Mouse (Mus musculus) thymus, postnatal 0 days (tissue): Measurements from ENCODE around the gene Kank1. TPM values are rescaled to one million over a fixed set of nuclear protein-coding genes. Genes with fewer than 3 reads are reported as not detected.

Experiments
- DNase-seq: peaks from one replicate; pipeline ENCODE4 v3.0.0-alpha.2; 2015; ENCODE audit warnings: low spot score
- polyA plus RNA-seq: library from polyadenylated mRNA; unstranded; fragments of >200 nt; fragmentation: Nextera tagmentation; extraction: Ambion mirVana; gene quantifications from 2 replicates; pipeline ENCODE4 v1.2.1, GENCODE M21; 2015

Kank1 gene
- polyA plus RNA-seq, 1 experiment from 2014 or later, result 3.7 TPM

GRCm38 (mm10) chr19:25251610-25252140 is 14.9 kb downstream of the Kank1 start:
- DNase-seq, result no peak

GRCm38 (mm10) chr19:25253198-25253597 is 16.4 kb downstream of the Kank1 start:
- no peak for DNase-seq

- DNase-seq, result no peak
Measured at GRCm38 (mm10) chr19:25253628-25254027, 16.9 kb downstream of the Kank1 start.

- DNase-seq, result no peak
Measured at GRCm38 (mm10) chr19:25258321-25258720, 21.5 kb downstream of the Kank1 start.

DNA sequence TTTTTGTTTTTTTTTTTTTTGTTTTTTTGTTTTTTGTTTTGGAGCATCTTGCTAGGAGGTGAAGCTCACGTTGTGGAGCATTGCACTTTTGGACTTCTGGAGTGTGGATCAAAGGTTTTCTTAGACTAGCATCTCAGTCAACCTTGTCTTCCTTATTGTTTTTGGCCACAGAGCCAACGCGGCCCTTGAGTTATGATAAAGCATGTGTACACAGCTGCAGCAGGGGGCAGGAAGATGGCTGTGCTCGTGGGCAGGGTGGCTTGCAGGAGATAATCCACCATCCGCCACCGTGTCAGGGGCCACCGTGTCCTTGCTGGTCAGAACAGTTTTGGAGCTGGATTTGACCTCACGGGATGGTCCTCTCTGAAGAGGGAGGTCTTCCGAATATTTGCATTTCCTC is 29.4 kb downstream of the Kank1 start:
- DNase-seq, result no peak

DNA sequence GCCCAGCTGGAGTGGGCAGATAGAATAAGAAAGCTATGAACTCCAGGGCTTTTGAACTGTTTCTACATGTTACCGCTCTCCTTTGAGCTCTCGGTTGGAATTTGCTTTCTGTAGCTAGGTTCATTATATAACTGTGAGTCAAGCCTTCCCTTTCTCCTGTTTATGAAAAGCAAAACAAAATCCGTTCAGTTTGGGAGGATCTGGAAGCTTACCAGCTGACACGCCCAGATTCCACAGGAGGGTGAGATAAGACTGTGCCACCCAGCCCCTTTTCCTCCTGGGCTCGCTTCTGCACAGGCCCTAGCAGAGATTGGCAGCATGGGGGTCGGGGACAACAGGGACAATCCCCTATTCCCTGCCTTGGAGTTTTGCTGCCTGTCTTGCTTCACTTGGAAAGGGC is 30.5 kb downstream of the Kank1 start:
- no peak for DNase-seq

DNA sequence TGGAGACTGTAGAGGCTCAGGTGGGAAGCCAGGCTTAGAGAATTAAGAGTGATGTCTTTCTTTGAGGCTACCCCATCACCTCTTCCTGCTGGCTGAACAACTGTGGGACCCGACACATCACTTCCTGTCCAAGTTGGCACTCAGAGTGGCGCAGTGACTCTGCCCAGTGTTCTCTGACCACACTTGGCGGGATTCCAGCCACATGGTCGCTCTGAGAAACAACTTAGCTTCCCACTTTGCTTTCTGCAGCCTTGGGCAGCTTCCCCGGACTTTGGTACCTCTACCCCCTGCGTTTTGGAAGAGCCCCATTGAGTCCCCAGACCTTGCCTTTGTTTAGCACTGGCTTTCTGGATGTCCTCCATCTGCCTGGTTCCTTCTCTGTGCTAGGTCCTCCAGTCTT is 31.8 kb downstream of the Kank1 start:
- DNase-seq, result no peak

DNA sequence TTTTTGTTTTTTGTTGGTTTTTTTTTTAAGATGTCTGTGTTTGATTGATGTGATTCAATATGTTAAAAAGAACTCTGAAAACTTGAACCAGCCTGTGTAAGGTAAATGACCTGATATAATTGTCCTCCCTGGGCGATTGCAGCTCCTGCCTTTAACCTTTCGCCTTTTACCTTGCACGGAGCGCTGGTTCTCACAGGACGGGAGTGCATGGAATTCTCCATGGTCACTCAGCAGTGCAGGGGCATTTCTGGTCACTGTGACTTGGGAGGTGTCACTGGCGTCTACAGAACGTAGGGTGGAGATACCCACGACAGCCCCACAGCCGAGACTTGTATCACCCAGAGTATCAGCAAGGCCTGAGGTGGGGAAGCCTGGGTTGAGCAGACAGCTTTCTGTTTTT is 34.8 kb downstream of the Kank1 start:
- DNase-seq, result no peak

- DNase-seq, result no peak
Measured at GRCm38 (mm10) chr19:25273179-25273578, 36.4 kb downstream of the Kank1 start.

DNA sequence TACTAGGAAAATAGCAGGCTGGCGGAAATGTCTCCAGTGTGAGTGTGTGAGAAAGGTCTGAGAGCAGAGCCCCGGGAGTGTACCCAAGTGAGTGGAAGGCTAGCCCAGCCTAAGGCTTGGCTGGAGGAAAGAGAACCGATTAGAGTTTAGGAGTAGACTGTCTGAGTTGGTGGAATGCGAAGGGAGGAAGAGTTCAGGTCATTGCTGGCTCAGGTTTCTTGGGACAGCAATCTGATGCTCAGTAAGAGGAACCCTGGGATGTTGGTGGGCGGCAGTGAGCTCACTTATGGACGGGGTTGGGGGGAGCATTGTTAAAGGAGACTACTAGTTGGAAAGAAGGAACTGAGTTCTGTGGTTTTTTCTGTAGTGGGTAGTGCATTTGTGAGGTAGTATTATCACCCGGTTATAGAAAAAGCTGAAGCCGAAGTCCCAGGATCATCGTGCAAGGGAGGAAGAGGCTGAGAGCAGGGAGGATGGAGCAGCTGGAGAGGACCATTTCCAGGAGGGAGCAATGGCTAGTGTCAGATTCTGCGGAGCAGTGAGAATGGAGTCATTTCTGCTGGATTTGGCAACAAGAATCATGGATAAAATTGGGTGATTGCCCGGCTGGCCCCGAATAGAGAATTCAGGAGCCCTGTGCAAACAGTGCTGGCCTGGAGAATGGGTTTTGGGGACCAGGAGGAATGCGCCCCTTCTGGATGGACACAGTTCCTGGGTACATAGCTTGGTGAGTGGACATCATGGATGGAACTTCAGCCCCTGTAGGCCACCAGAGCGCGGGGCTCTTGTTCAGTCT is 40.0 kb downstream of the Kank1 start:
- DNase-seq, result no peak

- no peak for DNase-seq
Measured at GRCm38 (mm10) chr19:25277761-25278160, 41.0 kb downstream of the Kank1 start.

DNA sequence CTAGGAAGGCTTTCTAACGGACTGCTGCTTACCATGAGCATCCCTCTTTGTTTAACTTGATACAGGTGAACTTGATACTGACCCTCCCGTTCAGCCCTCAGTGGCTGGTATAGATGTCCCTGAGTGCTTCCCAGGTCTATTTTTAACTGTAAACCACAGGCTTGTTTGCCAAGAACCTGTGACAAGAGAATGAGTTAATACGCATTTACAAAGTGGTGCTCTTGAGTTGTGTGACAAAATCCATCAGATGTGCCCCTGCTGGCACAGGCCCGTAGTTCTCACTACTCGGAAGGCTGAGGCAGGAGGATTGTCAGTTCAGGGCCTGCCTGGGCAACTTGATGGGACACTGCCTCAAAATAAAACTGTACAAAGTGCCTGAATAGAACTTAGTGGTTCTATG is 42.8 kb downstream of the Kank1 start:
- no peak for DNase-seq

- no peak for DNase-seq
Measured at GRCm38 (mm10) chr19:25283665-25284064, 46.9 kb downstream of the Kank1 start.

DNA sequence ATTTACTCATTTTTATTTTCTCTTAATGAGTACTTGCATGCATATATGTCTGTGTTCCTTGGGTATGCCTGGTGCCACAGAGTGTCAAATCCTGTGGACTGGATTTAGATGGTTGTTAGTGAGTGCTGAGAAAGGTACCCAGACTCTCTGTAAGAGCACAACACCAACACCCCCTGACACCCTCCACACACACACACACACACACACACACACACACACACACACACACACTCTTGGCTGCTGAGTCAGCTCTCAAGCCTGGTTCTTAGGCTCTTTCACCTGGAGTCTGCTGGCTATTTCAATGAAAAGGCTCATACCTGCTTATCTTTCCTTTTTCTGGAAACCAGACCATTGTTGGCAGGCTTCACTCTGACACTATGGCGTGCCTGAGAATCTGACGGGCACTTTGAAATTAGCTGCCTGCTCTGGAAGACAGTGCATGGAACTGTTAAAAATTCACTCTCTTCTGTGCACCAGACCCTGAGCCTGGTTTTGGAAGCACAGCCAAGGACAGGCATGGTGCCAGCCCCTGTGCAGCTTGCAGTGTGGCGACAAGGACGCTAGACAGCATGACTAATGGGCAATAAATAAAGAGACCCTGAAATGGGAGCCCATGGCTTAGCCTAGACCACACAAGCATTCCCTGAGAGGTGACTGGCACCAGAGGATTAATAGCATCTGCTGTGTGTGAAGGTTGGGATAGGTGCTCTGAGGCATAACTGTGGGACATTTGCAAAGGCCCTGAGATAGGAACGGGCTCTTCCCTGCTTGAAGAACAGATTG is 49.2 kb downstream of the Kank1 start:
- no peak for DNase-seq

- no peak for DNase-seq
Measured at GRCm38 (mm10) chr19:25290991-25291520, 54.3 kb downstream of the Kank1 start.

DNA sequence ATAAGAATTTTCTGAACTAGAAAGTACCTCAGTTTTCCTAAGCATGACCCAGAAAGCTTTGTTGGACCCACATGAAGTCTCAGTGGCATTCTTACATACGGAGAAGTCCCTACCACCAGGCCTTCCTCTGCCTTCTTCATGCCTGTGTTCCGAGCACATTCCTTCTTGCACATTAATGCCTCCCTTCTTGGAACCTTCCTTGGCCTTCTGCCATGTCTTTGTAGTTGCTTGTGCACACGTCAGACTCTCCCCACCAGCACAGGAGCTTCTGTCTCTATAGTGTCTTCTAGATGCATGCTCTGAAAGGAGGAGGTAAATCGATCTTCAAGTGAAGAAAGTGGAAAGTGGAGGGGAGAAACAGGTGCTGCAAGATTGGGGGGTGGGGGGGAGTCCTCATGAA is 58.4 kb downstream of the Kank1 start:
- no peak for DNase-seq

- no peak for DNase-seq
Measured at GRCm38 (mm10) chr19:25297269-25297668, 60.5 kb downstream of the Kank1 start.

GRCm38 (mm10) chr19:25299852-25300670 is 63.3 kb downstream of the Kank1 start:
- DNase-seq, result no peak

DNA sequence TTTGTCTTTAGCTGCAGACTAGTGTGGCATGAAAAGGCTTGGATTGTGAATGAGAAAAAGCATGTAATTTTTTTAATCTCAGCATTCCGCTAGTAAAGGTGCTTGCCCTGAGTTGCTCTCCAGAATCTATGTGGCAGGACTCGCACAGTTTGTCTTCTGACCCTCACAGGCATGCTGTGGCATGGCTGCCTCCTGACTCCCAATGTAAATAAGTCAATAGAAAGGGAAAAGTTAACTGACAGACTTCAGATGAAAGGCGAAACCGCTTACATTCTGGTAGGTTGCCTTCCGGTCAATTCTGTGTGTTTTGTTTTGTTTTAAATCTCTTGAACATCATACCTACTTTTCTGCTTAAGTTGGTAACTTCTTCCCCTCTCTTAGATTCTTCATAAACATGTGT is 64.4 kb downstream of the Kank1 start:
- no peak for DNase-seq

- DNase-seq, result no peak
Measured at GRCm38 (mm10) chr19:25306277-25306676, 69.5 kb downstream of the Kank1 start.

DNA sequence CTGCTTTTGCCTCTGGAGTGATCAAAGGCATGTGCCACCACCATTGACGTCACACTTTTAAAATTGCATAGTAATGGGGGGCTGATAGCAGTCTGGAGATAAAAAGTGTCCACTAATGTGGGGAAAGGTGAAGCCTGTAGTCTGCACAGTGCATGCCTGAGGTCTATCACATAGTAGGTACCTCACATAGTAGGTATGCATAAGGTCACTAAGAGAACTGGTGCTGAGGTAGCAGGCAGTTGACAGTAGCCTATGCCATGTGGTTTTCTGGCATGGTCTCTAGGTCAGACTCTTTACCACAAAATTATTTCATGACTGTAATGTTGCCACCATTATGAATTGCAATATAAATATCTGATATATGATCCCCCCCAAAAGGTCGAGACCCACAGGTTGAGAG is 71.4 kb downstream of the Kank1 start:
- DNase-seq, result no peak
